Mouse (Mus musculus): ENCODE measurements around the gene S100a3.

S100a3 gene

DNA sequence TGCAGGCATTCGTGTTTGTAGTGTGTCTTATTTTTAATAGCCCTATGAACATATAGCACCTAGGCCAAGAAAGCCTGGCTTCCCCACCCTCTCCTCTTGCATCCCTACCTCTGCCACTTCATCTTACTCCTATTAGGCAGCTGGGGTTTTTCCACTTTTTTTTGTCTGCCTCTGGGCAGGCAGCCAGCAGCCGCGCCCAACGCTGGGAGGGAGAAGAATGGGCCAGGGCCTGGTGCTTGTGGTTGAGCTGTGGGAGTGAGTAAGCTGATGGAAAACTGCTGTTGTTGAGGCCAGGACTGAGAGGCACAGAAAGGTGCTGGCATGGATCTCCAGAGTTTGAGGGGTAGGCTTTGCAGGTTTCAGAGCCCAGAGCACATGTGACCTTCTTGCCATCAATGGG, 44.0 kb downstream of the S100a3 start:
- DNase-seq: no peak

DNA sequence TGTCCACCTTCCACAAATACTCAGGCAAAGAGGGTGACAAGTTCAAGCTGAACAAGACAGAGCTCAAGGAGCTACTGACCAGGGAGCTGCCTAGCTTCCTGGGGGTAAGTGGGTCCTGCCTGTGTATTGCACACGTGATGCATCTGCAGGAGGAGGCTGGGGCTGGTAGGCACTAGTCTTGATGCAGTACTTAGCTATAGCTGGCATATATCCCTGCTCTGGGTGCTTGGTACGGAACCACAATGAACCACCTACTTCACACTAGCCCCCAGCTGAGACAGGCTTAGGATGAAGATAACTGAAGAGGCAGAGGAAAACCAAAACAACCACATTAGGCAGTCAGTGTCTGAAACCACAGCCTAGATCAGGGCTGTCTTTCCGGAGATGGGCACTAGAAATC, 44.7 kb downstream of the S100a3 start:
- DNase-seq: no peak

DNA sequence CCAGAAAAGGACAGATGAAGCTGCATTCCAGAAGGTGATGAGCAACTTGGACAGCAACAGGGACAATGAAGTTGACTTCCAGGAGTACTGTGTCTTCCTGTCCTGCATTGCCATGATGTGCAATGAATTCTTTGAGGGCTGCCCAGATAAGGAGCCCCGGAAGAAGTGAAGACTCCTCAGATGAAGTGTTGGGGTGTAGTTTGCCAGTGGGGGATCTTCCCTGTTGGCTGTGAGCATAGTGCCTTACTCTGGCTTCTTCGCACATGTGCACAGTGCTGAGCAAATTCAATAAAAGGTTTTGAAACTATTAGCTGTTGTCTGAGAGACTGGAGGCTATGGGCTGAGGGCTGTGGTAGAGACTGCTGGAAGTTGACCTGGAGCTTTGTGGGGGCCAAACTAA, 45.4 kb downstream of the S100a3 start:
- DNase-seq: no peak

GRCm38 (mm10) chr3:90606185-90606584, 45.8 kb downstream of the S100a3 start:
- no peak for DNase-seq

DNA sequence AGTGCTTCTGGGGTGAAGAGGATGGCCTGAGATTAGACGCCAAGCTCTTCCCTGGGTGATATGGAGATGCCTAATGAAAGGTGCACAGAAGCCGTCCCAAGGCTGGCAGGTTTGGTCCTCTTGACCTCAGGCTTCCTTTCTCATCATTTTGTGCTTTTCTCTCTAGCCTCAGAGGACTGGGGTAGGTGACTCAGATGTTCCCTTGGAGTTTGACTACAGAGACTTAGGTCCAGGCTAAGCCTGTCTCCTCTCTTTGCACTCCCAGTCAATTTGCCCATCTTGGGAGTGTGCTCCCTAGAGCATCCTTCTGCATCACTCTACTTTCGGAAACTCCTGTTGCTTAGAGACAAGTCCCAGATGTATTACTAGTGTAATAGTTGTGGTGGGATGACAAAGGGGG, 47.0 kb downstream of the S100a3 start:
- no peak for DNase-seq

GRCm38 (mm10) chr3:90608223-90608622, 47.8 kb downstream of the S100a3 start, which contains the start of gene S100a5:
TSS of gene S100a5 (plus strand) at chr3:90608523.
- no peak for DNase-seq

DNA sequence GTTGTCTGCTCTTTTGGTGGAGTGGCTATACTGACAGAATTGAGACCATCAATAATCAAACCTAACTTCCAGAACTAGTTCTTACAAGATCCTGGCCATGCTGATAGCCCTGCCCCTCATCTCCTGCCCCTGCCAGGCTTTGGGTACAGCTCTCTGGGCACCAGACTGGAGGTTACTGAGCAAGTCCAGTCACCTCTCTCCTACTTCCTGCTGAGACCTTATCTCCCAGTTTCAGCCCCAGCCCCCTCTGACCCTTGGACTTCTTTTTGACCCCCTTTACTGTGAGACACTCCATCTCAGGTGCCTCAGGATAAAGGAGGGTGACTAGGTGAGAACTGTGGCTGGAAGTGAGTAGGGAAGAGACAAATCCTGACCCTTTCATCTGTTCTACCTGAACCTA, 48.7 kb downstream of the S100a3 start:
- DNase-seq: no peak

GRCm38 (mm10) chr3:90611494-90611893, 51.1 kb downstream of the S100a3 start:
- DNase-seq: no peak

DNA sequence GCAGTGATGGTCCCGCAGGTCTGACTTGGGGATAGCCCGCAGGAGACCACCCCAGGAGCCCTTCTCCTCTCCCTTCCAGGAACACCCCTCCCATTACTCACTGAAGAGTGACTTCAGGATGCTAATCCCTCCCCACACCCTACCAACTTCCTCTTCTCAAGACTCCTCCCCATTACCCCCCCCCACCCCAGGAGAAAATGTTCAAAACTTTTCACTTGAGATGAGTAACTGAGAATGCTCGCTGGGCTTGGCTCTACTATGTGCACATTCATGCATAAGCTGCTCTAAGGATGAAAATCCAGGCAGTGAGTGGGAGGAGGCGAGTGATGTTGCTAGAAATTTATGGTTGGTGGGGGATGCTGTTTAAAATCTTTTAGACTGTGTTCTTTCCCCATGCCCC, 51.7 kb downstream of the S100a3 start:
- no peak for DNase-seq

DNA sequence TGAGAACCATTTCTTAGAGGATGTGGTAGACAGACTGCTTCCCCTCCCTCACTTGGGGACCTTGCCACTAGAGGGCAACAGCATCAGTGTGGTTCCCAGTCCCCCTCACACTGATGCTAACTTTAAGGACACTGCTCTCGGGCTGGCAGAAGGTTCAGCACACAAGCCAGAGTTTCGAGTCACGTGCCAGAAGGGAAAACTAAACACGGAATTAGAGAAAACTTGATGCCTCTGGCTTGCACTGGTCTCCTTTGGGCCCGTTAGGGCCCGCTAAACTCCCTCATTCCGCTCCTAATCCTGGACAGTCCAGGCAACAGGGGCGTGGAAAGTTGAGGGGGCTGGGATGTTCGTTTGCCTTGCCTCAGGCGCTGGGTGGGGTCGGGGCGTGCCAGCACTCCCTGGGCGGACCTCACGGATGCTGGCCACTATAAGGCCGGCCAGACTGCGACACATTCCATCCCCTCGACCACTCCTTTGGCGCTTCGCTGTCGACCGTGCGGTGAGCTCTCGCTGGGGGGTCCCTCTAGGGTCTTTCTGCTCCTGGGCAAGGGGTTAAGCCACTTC, 52.4 kb downstream of the S100a3 start, which contains the start of gene S100a6:
Gene S100a6, plus strand, starts transcription at position 155 of the 564 bp plus-strand sequence.
- no peak for DNase-seq

- no peak for DNase-seq
Measured at GRCm38 (mm10) chr3:90613461-90614147, 53.2 kb downstream of the S100a3 start.

GRCm38 (mm10) chr3:90614148-90614530, 53.8 kb downstream of the S100a3 start:
- no peak for DNase-seq

DNA sequence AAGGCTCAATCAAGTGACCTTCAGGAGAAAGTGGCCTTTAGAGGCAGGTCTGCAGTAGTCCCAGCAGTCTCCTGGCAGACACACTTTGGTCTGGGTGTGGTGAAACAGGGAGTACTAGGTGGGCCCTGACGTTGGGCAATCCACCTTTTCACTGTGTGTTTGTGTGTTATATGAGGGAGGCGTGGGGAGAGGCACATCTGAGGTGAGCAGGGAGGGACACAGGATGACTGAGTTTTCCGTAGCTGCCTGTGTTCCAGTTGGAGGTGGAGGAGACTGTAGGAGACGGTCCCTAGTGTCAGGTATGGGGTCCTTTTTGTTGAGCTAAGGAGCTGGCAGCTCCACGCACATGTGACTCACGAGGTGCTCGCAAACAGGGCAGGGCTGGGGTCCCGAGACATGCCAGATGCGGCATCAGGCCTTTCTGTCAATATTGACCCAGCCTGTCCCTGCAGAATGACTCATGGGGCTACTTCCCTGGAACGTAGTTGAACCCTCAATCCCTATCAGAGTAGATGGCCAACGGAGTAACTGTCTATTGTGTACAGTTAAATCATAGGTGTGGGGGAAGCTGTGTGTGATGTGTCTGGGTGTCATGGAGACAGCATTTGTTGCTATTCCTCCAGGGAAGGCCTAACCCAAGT, 54.4 kb downstream of the S100a3 start:
- DNase-seq: no peak

DNA sequence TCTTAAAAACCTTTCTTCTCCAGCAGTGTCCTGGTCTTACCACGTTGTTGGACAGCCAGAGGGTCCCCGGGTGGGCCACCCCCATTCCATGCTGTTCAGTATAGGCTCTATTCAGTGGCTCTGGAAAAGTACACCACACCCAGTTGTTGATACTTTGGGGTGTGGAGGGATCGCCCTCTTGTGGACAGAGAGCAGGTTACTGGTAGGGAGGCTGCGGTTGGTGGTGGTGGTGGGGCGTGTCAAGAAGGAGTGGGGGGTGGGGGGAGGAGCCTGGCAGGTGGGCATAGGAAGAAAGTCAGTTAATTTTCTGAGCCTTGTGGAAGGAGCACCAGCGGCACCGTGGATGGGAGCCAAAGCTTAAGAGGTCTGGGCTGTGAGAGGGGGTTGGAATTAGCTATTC, 55.0 kb downstream of the S100a3 start:
- peak; percentile 29 for DNase-seq

DNA sequence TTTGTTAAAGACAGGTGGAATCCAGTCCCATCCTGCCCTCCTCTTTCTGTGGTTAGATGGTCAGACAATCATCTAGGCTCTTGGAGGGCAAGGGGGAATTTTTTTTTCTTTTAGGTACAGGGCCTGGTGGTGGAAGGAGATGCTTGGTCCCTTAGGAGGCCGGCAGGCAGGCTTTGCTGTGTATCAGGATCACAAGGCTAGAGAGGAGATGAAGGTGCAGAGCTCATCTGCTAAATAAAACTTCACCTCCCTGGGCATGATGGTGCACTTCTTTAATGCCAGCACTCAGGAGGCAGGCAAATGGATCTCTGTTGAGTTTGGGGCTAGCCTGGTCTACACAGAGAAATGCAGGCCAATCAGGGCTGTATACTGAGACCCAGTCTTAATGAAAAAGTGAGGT, 55.5 kb downstream of the S100a3 start:
- no peak for DNase-seq

- no peak for DNase-seq
Measured at GRCm38 (mm10) chr3:90617586-90617985, 57.2 kb downstream of the S100a3 start.

DNA sequence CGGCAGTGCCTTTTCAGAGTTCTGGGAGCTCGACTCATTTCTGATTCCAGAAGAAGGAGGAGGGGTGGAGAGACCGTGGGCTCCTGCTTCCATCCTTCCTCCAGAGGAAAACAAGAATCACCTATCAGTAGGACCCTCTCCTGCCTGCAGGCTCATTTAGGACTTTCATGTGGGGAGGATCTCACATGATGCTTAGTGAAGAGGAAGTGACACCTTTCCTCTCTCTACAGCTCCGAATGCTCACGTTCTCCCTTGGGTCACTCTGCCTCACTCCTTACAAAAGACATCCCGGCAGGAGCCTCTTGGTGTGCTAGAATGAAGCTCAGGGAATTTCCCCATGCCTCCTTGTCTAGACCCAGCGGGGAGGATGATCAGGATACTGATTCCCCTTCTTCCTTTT, 61.2 kb downstream of the S100a3 start:
- DNase-seq: no peak

DNA sequence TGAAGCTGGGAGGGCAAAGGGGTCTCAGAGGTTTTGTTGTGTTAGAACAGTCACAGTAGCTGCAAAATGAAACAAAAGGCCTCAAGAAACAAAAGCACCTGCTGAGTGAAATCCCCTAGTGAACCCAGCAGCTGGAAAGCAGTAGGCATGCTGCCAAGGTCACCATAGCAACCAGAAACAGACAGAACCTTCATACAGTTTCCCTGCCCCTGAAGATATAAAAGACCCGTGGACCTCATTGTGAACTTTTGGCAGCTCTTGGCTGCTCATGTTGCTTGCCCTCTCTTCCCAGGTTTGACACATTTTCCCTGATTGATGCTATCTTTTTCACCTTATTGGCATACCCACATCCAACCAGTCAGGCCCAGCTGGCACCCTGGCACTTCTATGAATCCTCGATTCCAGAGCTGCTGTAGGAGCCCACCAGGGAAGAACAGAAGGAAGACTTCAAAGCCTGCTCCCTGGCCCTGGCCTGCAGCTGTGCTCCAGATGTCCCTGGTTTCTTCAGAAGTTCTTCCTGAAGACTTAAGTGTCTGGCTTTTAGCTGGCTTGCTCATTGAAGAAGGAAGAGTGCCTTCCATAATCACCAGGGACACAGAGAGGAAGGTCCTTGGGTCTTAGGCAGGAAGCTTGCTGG, 63.2 kb downstream of the S100a3 start:
- no peak for DNase-seq

DNA sequence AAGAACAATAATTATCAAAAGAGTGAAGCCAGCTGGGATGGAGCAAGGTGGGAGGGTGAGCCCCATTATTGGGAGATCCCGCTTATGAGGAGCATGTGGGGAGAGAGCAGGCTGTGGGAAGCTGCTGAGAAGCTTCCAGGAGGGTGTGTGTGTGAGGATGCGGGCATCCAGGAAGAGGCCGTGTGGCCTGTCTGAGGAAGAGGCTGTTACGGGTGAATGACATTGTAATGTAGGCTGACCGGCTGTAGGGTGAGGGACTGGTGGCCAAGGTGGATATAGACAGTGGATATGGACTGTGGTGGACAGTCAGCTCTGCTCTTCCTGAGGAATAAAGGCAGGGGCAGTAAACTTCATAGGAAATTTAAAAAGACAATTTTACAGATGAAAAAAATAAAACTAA, 65.1 kb downstream of the S100a3 start:
- DNase-seq: no peak

DNA sequence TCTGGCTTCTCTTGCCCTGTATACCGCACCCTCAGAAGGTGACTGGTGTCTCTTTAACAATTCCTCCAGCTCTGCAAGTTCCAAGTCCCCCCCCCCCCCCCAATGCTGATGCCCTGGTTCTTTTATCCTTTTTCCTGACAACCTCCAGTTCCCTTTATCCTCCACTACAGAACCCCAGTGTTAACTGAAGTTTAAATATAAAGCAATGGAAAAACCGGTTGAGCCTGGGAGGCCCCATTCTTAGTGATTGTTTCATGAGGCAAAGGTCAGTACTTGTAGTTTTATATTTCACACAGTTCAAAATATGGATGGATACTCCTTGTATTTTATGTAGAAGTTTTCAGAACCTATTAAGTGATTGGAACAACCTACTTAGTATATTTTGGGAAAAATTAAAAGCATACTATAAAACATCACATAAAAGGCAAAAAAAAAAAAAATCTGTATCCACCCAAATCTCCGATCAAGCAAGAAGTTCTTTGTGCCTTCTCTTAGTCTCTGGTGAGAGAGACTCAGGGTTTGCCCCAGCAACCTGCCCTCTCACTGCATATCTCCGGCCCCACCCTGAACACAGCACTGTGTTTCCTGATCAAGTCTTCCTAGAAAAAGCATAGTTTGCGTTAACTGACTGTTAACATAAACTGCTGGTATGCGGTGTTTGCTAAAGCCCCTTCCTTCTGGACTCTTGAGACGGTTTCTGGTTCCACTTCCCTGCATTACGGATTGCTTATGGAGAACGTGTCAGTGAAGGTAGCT, 66.1 kb downstream of the S100a3 start:
- DNase-seq: no peak

DNA sequence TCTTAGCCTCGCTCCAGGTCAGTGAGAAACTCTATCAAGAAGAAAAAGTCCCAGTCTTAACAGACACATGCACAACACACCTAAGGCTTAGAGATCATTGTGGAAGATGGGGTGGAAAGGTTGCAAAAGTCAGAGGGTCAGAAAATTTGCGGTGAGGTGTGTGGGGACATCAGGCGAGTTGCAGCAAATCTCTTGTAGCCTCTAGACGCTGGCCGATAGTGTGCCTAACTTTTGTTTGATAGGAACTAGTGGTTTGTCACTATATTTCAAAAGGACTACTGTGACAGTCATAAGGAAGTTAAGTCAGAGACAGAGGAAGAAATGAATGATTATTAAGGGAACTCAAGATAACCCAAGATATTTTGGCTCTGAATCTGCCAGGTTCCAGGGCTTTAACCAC, 67.0 kb downstream of the S100a3 start:
- no peak for DNase-seq

DNA sequence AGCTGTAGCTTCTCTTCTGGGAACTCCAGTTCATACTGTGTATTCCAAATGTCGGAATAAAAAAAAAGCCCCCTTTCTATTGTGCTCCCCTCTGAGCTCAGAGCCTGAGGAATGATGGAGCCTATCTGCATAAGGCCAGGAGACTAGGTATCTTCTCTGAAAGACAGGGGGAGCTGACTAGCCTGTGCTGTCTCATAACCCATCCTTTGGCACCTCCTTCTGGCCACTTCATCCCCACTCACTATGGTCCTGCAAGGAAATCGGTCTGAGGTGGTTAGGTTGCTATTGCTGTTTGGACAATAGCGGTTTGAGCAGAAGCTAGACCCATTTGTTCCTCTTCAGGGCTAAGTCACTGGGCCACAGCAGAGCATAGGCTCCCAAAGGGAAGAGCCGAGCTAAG, 67.4 kb downstream of the S100a3 start:
- DNase-seq: no peak

DNA sequence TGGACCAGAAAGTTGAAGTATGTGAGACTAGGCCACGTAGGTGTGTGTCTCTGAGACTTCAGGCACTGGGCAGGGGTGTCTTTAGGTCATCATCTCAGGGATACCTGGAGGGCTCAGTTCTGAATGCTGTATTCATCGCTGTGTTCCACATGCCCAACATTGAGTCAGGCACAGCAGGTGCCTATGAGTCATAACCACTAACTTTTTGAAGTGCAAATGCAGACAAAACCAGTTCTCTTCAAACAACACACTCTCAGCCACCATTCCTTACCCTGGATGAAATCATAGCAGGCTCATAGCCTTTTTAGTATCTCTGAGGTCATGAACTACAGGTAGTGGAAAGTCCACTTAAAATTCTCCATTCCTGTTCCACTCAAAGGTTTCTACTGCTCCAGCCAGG, 68.9 kb downstream of the S100a3 start:
- DNase-seq: no peak

Measured in cerebellum, adult 9-11 months (tissue).